Mouse (Mus musculus) lung, embryonic 14.5 days (tissue): Measurements from ENCODE around the gene Dennd4a. TPM values are rescaled to one million over a fixed set of nuclear protein-coding genes. Genes with fewer than 3 reads are reported as not detected.
A peak's percentile ranks its signal among the peaks of the same experiment; 100 is the strongest.

Experiments used
- ATAC-seq: fragments of 200-750 bp; cut with Nextera tagmentation; 2 replicates; pipeline ENCODE4 v1.8.0; 2017; ENCODE audit warnings: mild to moderate bottlenecking, moderate TSS enrichment, moderate library complexity; ENCODE audit not compliant: insufficient read depth
- DNase-seq: peaks from one replicate; pipeline ENCODE4 v3.0.0-alpha.2; 2015
- H3K27ac ChIP-seq: fragments of 300-500 bp; sonication (generic); 2 replicates; pipeline ENCODE4 v1.5.1; 2014; ENCODE audit warnings: low read depth, mild to moderate bottlenecking, moderate library complexity
- H3K27me3 ChIP-seq: fragments of 300-500 bp; sonication (generic); 2 replicates; pipeline ENCODE4 v1.6.1; 2014; ENCODE audit warnings: low read length, control low read depth; ENCODE audit not compliant: insufficient read depth
- H3K36me3 ChIP-seq: fragments of 300-500 bp; sonication (generic); 2 replicates; pipeline ENCODE4 v1.6.1; 2014; ENCODE audit warnings: control low read depth; ENCODE audit not compliant: insufficient read depth
- H3K4me1 ChIP-seq: fragments of 300-500 bp; sonication (generic); 2 replicates; pipeline ENCODE4 v1.6.1; 2014; ENCODE audit warnings: antibody characterized with exemption, control low read depth; ENCODE audit not compliant: insufficient read depth
- H3K4me2 ChIP-seq: fragments of 300-500 bp; sonication (generic); 2 replicates; pipeline ENCODE4 v1.6.1; 2014; ENCODE audit warnings: mild to moderate bottlenecking
- H3K4me3 ChIP-seq: fragments of 300-500 bp; sonication (generic); 2 replicates; pipeline ENCODE4 v1.5.1; 2014; ENCODE audit warnings: low read depth, low read length
- H3K9ac ChIP-seq: fragments of 300-500 bp; sonication (generic); 2 replicates; pipeline ENCODE4 v1.6.1; 2014
- H3K9me3 ChIP-seq: fragments of 300-500 bp; sonication (generic); 2 replicates; pipeline ENCODE4 v1.6.1; 2016; ENCODE audit warnings: low read depth, low read length, control low read depth
- CTCF ChIP-seq: IDR thresholded peaks from 2 replicates; pipeline ENCODE4 v1.5.1; 2016; ENCODE audit warnings: antibody characterized with exemption, low read depth
- WGBS: fragments of 180-500 bp; shearing (Covaris S2); extraction: QIAGEN DNeasy Blood & Tissue Kit; methylation state at CpG from one replicate; pipeline ENCODE4 v1.1.7; 2014; 5-methylcytosine and 5-hydroxymethylcytosine counted together
- polyA plus RNA-seq: library from polyadenylated mRNA; unstranded; fragments of >200 nt; fragmentation: Nextera tagmentation; extraction: Ambion mirVana; gene quantifications from 2 replicates; pipeline ENCODE4 v1.2.1, GENCODE M21; 2014

Gene Dennd4a
- polyA plus RNA-seq, 1 experiment from 2014 or later = 10.9 TPM

DNA sequence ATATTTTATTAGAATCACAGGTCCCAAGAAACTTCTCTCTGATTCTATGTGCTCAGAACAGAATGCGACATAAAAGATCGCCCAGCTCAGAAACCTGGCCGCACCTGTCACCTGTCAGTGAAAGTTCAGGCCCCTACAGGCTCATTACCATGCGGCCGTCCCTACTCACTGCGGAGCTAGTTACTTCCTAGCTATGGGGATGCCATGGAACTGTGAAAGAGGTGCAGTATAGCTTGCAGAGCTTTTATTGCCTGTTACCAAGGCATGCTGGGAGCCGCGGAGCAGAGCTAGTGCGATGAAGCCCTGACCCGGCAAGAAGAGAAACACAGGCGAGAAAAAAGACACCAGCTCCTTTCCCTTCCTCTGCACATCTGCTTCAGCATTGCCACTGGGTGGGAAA, 132.9 kb downstream of the Dennd4a start:
- no peak for ATAC-seq
- Histone ChIP-seq H3K4me2 (peak overlapping the region; percentile 5; the same call in 1 of the 2 replicates), H3K4me3 (no peak overlapping the region), H3K4me1 (peaks cover 7% of the 10 kb centered on the region; the same call in 1 of the 2 replicates), H3K9ac (no peak overlapping the region), H3K27me3 (no peaks in the 10 kb centered on the region), H3K9me3 (no peaks in the 10 kb centered on the region), H3K27ac (no peak overlapping the region), H3K36me3 (no peaks in the 10 kb centered on the region)
- no peak for DNase-seq
- TF ChIP-seq CTCF = no peak
- WGBS = 37% methylated on average over 11 of the region's 11 CpGs

DNA sequence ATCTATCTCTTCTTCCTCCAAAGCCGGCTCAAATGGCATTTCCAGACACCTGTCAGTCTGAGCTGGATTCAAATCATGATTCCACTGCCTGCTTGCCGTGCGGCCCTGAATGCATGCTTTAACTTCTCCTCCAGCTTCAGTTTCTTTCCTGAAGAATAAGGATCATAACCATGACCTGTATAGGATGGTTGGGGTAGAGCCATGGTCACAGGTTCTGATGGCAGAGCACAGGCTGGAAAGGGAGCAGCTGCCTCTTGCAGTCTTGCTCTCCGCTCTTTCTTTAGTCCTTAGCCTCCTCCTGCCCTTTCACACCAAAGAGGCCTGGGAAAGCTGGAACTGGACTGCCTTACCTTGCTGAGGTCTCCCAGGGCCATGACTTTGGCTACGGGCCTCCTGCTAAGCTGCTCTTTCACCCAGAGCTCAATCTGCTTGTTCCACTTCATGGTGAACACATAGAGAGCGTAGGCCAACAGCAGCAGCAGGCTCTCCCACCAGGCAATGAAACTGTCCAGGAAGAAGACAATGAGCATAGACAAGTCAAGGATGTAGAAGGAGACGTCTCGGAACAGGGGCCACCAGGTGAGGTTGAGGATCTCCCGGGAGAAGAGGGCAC, 136.4 kb downstream of the Dennd4a start:
- no peak for TF ChIP-seq CTCF
- ATAC-seq (no peak), DNase-seq (no peak)
- H3K27me3 ChIP-seq = 0 out of 2 replicates have a peak, but pooled peaks cover 7% of the 10 kb centered on the region
- 81% methylated on average over 9 of the region's 9 CpGs for WGBS
- no peak overlapping the region for H3K4me3 ChIP-seq
- H3K4me1 ChIP-seq = no peaks in the 10 kb centered on the region
- no peak overlapping the region for H3K27ac ChIP-seq
- H3K36me3 ChIP-seq = no peaks in the 10 kb centered on the region
- H3K9ac ChIP-seq = no peak overlapping the region
- H3K9me3 ChIP-seq = no peaks in the 10 kb centered on the region
- no peak overlapping the region for H3K4me2 ChIP-seq

DNA sequence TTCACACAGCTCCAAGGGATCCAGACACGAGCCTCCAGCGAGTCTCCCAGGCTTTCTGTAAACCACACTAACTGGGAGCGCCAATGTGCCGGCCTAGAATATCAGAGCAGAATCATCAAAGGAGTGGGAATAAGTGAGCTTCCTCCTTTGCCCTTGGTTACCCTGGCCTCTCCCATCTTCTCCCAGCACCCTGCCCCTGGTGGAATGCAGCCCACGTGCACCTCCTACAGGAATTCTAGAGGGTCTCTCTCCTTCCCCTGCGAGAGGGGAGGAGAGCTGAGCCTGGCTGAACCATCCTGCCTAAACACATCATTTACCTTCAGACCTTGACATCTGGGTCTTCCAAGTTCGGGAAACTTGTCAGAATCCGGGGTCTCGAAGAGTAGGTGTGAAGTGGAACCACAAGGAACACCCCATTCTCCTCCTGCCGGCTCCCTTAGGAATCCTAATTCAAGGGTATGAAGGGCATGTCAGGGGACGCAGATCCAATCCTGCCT, 140.1 kb downstream of the Dennd4a start, which contains the start of gene Slc24a1:
TSS of gene Slc24a1 (minus strand) at position 447 of the 497 bp plus-strand sequence.
- Histone ChIP-seq H3K4me1 (no peaks in the 10 kb centered on the region), H3K36me3 (no peaks in the 10 kb centered on the region), H3K9ac (no peak within 1 kb of the TSS), H3K4me2 (peak within 1 kb of the TSS; percentile 37), H3K27ac (peak within 1 kb of the TSS; percentile 67; the same call in 1 of the 2 replicates), H3K9me3 (no peaks in the 10 kb centered on the region), H3K27me3 (0 out of 2 replicates have a peak, but pooled peaks cover 7% of the 10 kb centered on the region), H3K4me3 (no peak within 1 kb of the TSS)
- ATAC-seq (no peak), DNase-seq (no peak)
- peak; percentile 35 for TF ChIP-seq CTCF
- 32% methylated on average over 11 of the region's 11 CpGs for WGBS

DNA sequence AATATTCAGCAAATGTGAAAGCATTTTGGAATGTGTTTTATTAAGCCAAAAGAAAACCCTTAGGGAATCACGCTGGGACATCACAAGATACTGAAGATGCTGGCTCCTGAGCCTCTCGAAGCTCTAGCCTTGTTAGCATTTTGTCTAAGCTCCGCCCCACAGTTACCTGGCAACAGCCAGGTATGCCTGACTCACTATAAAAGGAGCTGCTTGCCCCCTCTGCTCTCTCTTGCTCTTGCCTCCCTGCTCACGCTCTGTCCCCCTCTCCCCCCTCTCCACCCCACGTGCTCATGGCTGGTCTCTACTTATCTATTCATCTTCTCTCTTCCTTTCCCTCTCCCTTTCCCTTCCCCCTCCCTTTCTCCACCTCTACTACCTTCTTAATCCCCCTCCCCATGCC, 140.9 kb downstream of the Dennd4a start:
- H3K9me3 ChIP-seq = no peaks in the 10 kb centered on the region
- TF ChIP-seq CTCF = no peak
- H3K36me3 ChIP-seq = no peaks in the 10 kb centered on the region
- no peak overlapping the region for H3K9ac ChIP-seq
- 0 out of 2 replicates have a peak, but pooled peaks cover 7% of the 10 kb centered on the region for H3K27me3 ChIP-seq
- no peak overlapping the region for H3K4me3 ChIP-seq
- H3K27ac ChIP-seq = peak overlapping the region; percentile 67; the same call in 1 of the 2 replicates
- 10% methylated on average over 5 of the region's 5 CpGs for WGBS
- DNase-seq (no peak), ATAC-seq (no peak)
- no peaks in the 10 kb centered on the region for H3K4me1 ChIP-seq
- H3K4me2 ChIP-seq = peak overlapping the region; percentile 37

DNA sequence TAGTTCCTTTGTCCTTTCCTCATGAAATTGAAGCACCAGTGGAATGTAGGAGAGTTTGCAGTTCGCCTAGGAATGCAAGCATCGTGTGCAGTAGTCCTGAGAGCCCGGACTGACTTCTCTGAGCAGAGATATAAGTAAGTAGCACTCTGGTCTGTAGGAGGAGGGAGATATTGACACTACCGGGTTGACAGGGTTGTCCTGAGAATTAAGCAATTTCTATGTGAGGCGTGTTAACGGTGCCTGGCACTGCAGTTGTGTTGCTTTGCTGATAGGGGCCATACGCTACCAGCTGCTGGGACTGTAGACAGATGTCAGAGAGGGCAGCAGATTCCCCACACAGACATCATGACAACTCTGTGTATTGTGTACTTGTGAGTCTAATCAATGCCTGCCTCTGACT, 142.1 kb downstream of the Dennd4a start:
- peak overlapping the region; percentile 18; the same call in 1 of the 2 replicates for H3K27ac ChIP-seq
- H3K27me3 ChIP-seq = 0 out of 2 replicates have a peak, but pooled peaks cover 7% of the 10 kb centered on the region
- no peak for TF ChIP-seq CTCF
- 37% methylated on average over 7 of the region's 7 CpGs for WGBS
- H3K36me3 ChIP-seq = no peaks in the 10 kb centered on the region
- peak overlapping the region; percentile 37 for H3K4me2 ChIP-seq
- peak; percentile 57 for DNase-seq
- H3K4me3 ChIP-seq = no peak overlapping the region
- no peak overlapping the region for H3K9ac ChIP-seq
- peak; percentile 44; the same call in 1 of the 2 replicates for ATAC-seq
- H3K4me1 ChIP-seq = no peaks in the 10 kb centered on the region
- no peaks in the 10 kb centered on the region for H3K9me3 ChIP-seq

DNA sequence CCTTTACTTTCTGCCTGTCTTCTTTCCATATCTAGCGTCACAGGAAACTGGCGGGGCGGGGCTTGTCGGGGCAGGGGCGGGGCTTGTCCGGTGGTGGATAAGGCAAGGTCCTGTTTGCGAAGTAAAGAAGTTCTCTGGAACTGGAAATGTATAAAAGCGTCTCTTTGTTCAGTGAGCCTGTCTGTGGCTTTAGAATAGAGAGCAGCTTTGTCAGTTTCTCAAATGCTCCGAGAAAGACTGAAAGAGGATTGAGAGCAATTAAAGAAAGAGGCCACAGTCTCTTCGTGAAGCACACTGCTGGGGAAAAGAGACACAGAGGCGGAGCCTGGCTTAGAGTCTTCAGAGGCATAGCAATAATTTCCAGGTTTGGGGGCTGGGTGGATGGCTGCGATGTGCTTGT, 145.2 kb downstream of the Dennd4a start:
- no peak for ATAC-seq
- DNase-seq = peak; percentile 33
- Histone ChIP-seq H3K4me1 (0 out of 2 replicates have a peak, but pooled peaks cover under 1% of the 10 kb centered on the region), H3K9me3 (no peaks in the 10 kb centered on the region), H3K36me3 (no peaks in the 10 kb centered on the region), H3K27ac (0 out of 2 replicates have a peak overlapping the region, but pooled peaks have one; percentile 48), H3K27me3 (0 out of 2 replicates have a peak, but pooled peaks cover 4% of the 10 kb centered on the region), H3K4me2 (peak overlapping the region; percentile 44), H3K9ac (no peak overlapping the region), H3K4me3 (no peak overlapping the region)
- whole genome bisulfite sequencing = 23% methylated on average over 12 of the region's 12 CpGs
- TF ChIP-seq CTCF = no peak

DNA sequence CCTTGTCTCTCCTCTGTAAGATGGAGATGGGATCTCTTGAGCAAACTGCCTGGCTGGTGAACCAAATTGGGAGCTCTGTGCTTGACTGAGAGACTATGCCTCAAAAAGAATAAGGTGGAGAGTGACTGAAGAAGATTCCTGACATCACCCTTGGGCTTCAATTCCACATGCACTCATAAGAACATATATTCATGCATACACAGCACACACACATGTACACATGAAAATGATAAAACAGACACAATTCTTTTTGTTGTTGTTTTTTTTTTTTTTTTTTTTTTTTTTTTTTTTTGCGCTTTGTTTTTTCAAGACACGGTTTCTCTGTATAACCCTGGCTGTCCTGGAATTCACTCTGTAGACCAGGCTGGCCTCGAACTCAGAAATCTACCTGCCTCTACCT, 146.1 kb downstream of the Dennd4a start:
- H3K4me2 ChIP-seq = no peak overlapping the region
- 0 out of 2 replicates have a peak, but pooled peaks cover 4% of the 10 kb centered on the region for H3K27me3 ChIP-seq
- H3K36me3 ChIP-seq = 0 out of 2 replicates have a peak, but pooled peaks cover under 1% of the 10 kb centered on the region
- H3K27ac ChIP-seq = no peak overlapping the region
- H3K9ac ChIP-seq = no peak overlapping the region
- no peak overlapping the region for H3K4me3 ChIP-seq
- TF ChIP-seq CTCF = no peak
- ATAC-seq (no peak), DNase-seq (no peak)
- WGBS = 95% methylated on average over 3 of the region's 3 CpGs
- 0 out of 2 replicates have a peak, but pooled peaks cover 5% of the 10 kb centered on the region for H3K4me1 ChIP-seq
- no peaks in the 10 kb centered on the region for H3K9me3 ChIP-seq
